Mouse (Mus musculus) liver, adult 2 months (tissue): Measurements from ENCODE around the gene Tiam2. TPM values are rescaled to one million over a fixed set of nuclear protein-coding genes. Genes with fewer than 3 reads are reported as not detected.

ENCODE experiments used
- DNase-seq: peaks from one replicate; pipeline ENCODE4 v3.0.0-alpha.2; 2011; ENCODE audit warnings: low read depth, low spot score; ENCODE audit errors: extremely low read depth
- H3K27ac ChIP-seq: fragments of 200-500 bp; replicated peaks from 2 replicates; pipeline ENCODE4 v1.5.1; 2012; ENCODE audit warnings: low read depth, mild to moderate bottlenecking, control low read depth, inconsistent platforms, low read length; ENCODE audit not compliant: insufficient read depth
- H3K27me3 ChIP-seq: fragments of 200-500 bp; 2 replicates; pipeline ENCODE4 v1.6.1; 2012; ENCODE audit warnings: mild to moderate bottlenecking, moderate library complexity, low read length, inconsistent platforms; ENCODE audit not compliant: control insufficient read depth, insufficient read depth
- H3K36me3 ChIP-seq: fragments of 200-500 bp; 2 replicates; pipeline ENCODE4 v1.6.1; 2012; ENCODE audit warnings: low read length, inconsistent platforms; ENCODE audit not compliant: control insufficient read depth, insufficient read depth
- H3K4me1 ChIP-seq: fragments of 200-500 bp; 2 replicates; pipeline ENCODE4 v1.6.1; 2011; ENCODE audit warnings: low read length; ENCODE audit not compliant: control insufficient read depth, insufficient read depth
- H3K4me3 ChIP-seq: fragments of 200-500 bp; 2 replicates; pipeline ENCODE4 v1.5.1; 2011; ENCODE audit warnings: low read depth, mild to moderate bottlenecking, control low read depth, low read length, moderate library complexity; ENCODE audit not compliant: insufficient read depth
- H3K79me2 ChIP-seq: fragments of 200-500 bp; 2 replicates; pipeline ENCODE4 v1.6.1; 2012; ENCODE audit warnings: inconsistent platforms, mild to moderate bottlenecking, low read length, moderate library complexity; ENCODE audit not compliant: control insufficient read depth, insufficient read depth
- H3K9ac ChIP-seq: fragments of 200-500 bp; 2 replicates; pipeline ENCODE4 v1.6.1; 2012; ENCODE audit warnings: low read depth, mild to moderate bottlenecking, control low read depth, inconsistent platforms, low read length
- CTCF ChIP-seq: fragments of 200-500 bp; IDR thresholded peaks from 2 replicates; pipeline ENCODE4 v1.5.1; 2011; ENCODE audit warnings: low read depth, low read length, control low read depth
- POLR2A ChIP-seq: fragments of 200-500 bp; IDR thresholded peaks from 2 replicates; pipeline ENCODE4 v1.6.1; 2011; ENCODE audit warnings: low read length, control low read depth; ENCODE audit not compliant: insufficient read depth; ENCODE audit errors: extremely low read depth
- WGBS: fragments of 180-500 bp; shearing (Covaris S2); methylation state at CpG from one replicate; pipeline ENCODE4 v1.1.7; 2018; 5-methylcytosine and 5-hydroxymethylcytosine counted together
- polyA plus RNA-seq: library from polyadenylated mRNA; depleted of rRNA; stranded (reverse); fragments of >200 nt; gene quantifications from 2 replicates; pipeline ENCODE4 v1.2.3, GENCODE M21; 2012
- total RNA-seq: library from RNA; depleted of rRNA; stranded (reverse); fragments of >200 nt; gene quantifications from 2 replicates; pipeline ENCODE4 v1.2.3, GENCODE M21; 2014

Tiam2 gene
- total and polyA plus RNA-seq, 2 experiments = 2.9 to 5.2 TPM

GRCm38 (mm10) chr17:3393981-3394380 is 67.6 kb downstream of the Tiam2 start:
- 96% methylated on average over 2 of the region's 2 CpGs for WGBS
- Histone ChIP-seq H3K9ac (no peak overlapping the region), H3K36me3 (no peaks in the 10 kb centered on the region), H3K27me3 (peaks cover 2% of the 10 kb centered on the region; the same call in 1 of the 2 replicates), H3K79me2 (no peaks in the 10 kb centered on the region), H3K4me1 (no peaks in the 10 kb centered on the region), H3K4me3 (no peak overlapping the region), H3K27ac (no peak overlapping the region)
- DNase-seq = no peak
- no peak for TF ChIP-seq CTCF
- no peak for TF ChIP-seq POLR2A

GRCm38 (mm10) chr17:3394985-3395384 is 68.6 kb downstream of the Tiam2 start:
- H3K9ac ChIP-seq = no peak overlapping the region
- no peaks in the 10 kb centered on the region for H3K79me2 ChIP-seq
- no peaks in the 10 kb centered on the region for H3K27me3 ChIP-seq
- no peak for TF ChIP-seq POLR2A
- no peak for TF ChIP-seq CTCF
- H3K4me3 ChIP-seq = no peak overlapping the region
- no peaks in the 10 kb centered on the region for H3K36me3 ChIP-seq
- WGBS = 85% methylated on average over 2 of the region's 2 CpGs
- no peaks in the 10 kb centered on the region for H3K4me1 ChIP-seq
- no peak for DNase-seq
- H3K27ac ChIP-seq = no peak overlapping the region

- H3K27me3 ChIP-seq = no peaks in the 10 kb centered on the region
- no peak overlapping the region for H3K27ac ChIP-seq
- H3K4me3 ChIP-seq = no peak overlapping the region
- H3K9ac ChIP-seq = no peak overlapping the region
- 81% methylated on average over 12 of the region's 12 CpGs for WGBS
- TF ChIP-seq CTCF = no peak
- TF ChIP-seq POLR2A = no peak
- H3K36me3 ChIP-seq = no peaks in the 10 kb centered on the region
- DNase-seq = no peak
- no peaks in the 10 kb centered on the region for H3K4me1 ChIP-seq
- no peaks in the 10 kb centered on the region for H3K79me2 ChIP-seq
These were observed 70.5 kb downstream of the Tiam2 start for GRCm38 (mm10) chr17:3396881-3397281.

GRCm38 (mm10) chr17:3397836-3398235 is 71.5 kb downstream of the Tiam2 start:
- TF ChIP-seq POLR2A (no peak), CTCF (no peak)

GRCm38 (mm10) chr17:3405350-3406073 is 79.1 kb downstream of the Tiam2 start:
- WGBS = 81% methylated on average over 9 of the region's 9 CpGs

More at GRCm38 (mm10) chr17:3397836-3398235, 71.5 kb downstream of the Tiam2 start:
- Histone ChIP-seq H3K27ac (no peak overlapping the region), H3K27me3 (no peaks in the 10 kb centered on the region), H3K36me3 (no peaks in the 10 kb centered on the region), H3K79me2 (no peaks in the 10 kb centered on the region), H3K4me1 (no peaks in the 10 kb centered on the region), H3K9ac (no peak overlapping the region), H3K4me3 (no peak overlapping the region)
- WGBS = 66% methylated on average over 5 of the region's 5 CpGs
- DNase-seq = no peak

GRCm38 (mm10) chr17:3407051-3407450 is 80.7 kb downstream of the Tiam2 start:
- TF ChIP-seq POLR2A (no peak), CTCF (no peak)
- H3K9ac ChIP-seq = no peak overlapping the region
- H3K79me2 ChIP-seq = no peaks in the 10 kb centered on the region
- no peaks in the 10 kb centered on the region for H3K27me3 ChIP-seq
- no peak for DNase-seq
- no peak overlapping the region for H3K4me3 ChIP-seq
- no peaks in the 10 kb centered on the region for H3K4me1 ChIP-seq
- no peaks in the 10 kb centered on the region for H3K36me3 ChIP-seq
- 47% methylated on average over 1 of the region's 1 CpGs for WGBS
- H3K27ac ChIP-seq = no peak overlapping the region

More at GRCm38 (mm10) chr17:3405350-3406073, 79.1 kb downstream of the Tiam2 start:
- no peak overlapping the region for H3K27ac ChIP-seq
- H3K36me3 ChIP-seq = no peaks in the 10 kb centered on the region
- H3K4me3 ChIP-seq = no peak overlapping the region
- no peak overlapping the region for H3K9ac ChIP-seq
- H3K27me3 ChIP-seq = no peaks in the 10 kb centered on the region
- no peaks in the 10 kb centered on the region for H3K4me1 ChIP-seq
- TF ChIP-seq CTCF = no peak
- no peak for TF ChIP-seq POLR2A
- no peaks in the 10 kb centered on the region for H3K79me2 ChIP-seq
- no peak for DNase-seq
